Mouse (Mus musculus): ENCODE measurements at regions not wholly inside any gene's neighbourhood (a gene's known extent, or its start where the extent isn't known, plus 50 kb on each side); places are given as distances from the start of the nearest gene placed in this dataset.
A peak's percentile ranks its signal among the peaks of the same experiment; 100 is the strongest.

DNA sequence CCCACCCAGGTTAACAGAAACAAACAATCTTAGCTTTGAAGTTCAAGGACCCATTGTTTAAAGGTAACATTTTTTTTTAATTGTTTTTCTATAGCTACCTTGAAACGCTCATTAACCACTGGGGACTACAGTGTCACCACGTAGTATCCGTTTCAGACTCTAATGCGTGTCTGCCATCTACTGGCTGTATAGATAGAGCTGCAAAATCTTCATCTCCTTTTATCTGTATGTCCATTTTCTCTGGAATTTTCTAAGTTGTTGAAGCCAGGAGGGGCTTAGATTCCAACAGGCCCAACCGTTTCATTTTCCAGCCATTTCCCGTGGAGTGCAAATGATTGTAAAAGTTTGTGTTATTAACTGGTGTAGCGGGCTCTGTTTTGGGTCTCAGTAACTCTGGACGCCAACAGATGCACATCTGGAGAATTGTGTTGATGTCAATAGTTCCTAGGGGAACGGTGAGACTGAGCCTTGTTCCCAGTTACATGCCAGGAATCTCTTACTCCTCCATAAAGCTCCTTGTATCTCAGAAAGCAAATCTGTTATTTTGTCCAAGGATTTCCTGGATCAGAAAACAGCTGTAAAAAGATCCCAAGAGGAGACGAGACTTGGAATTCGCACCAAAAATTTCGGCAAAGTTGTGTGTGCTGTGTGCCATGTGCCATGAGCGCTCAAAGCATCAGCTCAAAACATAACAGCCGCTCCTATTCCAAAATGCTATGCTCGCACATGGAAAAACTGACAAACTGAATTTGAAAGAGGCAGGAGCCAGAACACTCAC is 158.8 kb upstream of the Phyhipl start:
- peak; percentile 20 for DNase-seq (ENCODE audit: low spot score in 2 of 2)

DNA sequence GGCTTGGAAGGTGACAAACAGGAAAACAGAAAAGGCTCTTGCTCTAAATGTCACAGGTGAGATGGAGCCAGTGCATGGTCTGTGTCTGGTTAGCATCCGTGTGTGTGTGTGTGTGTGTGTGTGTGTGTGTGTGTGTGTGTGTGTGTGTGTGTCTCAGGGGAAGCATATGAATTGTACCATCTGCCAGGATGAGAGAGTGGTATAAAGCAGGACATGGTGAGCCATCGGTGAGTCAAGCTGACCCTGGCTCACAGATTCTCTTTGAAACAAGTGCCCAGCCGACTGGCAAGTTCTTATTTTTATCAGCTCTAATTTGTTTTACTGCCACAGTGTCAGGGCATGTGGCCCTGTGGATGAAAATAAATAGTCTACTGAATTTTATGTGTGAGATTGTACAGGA is 153.6 kb upstream of the Phyhipl start:
- no peak for DNase-seq (ENCODE audit: low spot score in 2 of 2)

DNA sequence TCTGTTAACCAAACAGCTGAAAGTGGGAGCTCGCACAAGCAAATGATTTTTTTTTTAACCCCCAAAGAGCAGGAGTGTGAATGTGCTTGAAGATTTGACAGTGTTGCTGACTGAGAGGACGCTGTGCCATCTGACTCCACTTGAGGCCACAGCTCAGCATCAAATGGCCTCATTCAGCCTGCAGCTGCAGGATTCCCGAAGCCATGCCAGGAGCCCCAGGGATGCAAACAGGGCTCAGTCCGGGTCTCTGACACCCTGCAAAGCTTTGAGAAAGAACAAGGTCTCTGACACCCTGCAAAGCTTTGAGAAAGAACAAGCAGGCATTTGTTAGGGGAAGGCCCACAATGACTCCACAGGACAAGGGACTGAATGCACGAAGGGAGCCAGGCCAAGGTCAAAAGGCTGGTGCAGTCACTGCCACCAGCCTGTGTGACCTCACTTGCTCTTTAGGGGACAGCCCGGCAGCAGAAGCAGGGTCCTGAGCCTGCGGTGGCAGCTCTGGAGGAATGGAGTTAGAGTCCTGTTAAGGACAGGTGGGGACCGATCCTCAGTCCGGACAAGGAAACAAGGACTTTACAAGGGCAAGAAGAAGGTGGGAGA is 151.1 kb upstream of the Phyhipl start:
- peak; percentile 26 to 52 for DNase-seq (ENCODE audit: low spot score in 2 of 2)

DNA sequence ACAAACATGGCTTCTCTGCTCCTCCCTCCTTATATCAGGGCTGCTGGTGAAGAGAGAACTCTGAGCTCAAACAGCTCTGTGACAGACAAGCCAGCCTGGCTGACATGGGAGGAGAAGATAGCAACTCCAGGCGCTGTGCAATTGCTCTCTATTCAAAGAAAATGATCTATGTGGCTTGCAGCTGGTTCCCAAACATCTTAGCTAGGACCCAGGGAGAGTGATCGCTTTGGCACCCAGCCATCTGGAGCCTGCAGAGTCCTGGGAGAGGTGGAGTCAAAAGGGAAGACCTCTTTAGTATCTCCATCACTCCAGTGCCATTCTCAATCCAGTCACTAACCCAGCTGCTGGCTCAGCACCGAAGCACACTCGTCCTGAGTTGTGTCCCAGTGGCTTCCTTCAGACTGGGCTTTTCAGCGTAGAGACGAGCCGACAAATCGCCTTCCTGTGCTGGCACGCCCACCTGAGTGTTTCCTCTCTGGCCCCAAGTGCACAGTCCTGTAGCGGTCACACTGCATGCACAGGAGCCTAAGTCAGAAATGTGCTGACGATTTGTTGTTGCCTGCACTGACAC is 145.1 kb upstream of the Phyhipl start:
- peak in 1 of 2 experiments; percentile 4 for DNase-seq (ENCODE audit: low spot score in 2 of 2)

DNA sequence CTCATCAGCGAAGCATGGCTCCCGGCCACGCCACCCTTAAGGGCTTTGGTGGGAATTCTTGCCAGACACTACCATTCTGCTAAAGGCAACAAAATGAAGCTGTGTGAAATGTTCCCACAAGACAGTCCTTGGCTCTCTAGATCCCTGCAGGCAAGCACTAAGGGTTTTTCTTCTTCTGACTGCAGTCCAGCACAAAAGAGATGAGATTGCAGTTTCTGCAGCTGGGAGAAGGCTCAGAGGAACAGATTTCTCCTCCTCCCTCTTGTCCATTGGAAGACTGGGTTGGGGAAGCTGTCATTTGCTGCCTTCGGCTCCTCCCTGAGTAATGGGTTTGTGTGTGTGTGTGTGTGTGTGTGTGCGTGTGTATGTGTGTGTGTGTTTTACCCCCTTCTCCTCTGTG is 144.1 kb upstream of the Phyhipl start:
- peak in 1 of 2 experiments; percentile 38 for DNase-seq (ENCODE audit: low spot score in 2 of 2)

DNA sequence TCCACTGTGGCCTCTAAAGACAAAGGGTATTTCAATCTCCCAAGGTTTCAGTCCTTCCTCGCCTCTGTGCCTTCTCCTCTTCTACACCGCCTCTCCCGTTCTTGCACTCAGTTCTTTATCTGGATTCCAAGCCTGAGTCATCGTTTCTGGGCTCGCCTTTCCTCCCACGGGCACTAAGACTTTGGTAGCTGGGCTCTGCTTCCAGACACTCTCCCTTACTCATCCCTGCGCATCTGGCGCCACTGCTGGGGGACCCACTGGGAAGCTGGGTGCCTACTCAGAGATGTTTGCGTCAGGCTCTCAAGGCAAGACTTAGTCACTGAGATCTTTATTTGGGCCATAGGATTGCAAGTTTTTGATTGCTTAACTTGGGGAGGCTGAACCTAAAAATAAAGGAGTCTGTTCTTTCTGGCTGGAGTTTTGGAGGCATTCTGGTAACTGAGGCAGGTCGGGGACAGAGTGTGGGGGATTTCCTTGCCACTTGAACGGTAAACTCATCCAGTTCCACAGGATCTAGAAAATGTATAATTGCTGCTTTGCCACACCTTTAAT is 143.5 kb upstream of the Phyhipl start:
- peak; percentile 83 to 93 for DNase-seq (ENCODE audit: low spot score in 2 of 2)

DNA sequence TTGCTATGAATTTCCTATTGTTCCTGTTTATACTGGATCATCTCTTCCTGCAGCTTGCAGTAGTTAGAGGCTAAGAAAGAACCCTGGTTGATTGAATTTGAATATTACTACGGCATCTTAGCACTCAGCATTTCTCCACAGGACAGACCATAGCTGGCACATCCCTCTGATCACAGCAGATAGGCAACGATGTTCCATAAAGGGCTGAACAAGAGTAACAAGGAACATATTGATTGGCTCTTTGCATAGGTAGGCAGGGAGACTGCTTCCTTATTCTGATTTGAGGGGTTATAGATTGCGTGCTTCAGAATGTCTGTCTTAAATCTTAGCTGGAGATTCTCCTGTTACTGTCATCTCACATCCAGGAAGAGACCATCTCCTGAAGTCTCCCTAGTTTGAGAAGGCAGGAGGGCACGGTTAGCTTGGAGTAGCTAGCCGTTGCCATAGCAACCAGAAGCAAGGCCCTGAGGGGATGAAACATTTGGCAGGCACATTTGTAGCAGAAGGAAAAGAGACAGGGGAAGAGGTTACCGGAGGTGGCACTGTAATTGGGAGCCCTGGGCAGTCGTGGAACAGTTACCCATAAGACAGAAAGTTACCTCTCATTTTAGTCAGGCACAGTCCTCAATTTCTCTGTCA is 133.2 kb upstream of the Phyhipl start:
- no peak for DNase-seq (ENCODE audit: low spot score in 2 of 2)

DNA sequence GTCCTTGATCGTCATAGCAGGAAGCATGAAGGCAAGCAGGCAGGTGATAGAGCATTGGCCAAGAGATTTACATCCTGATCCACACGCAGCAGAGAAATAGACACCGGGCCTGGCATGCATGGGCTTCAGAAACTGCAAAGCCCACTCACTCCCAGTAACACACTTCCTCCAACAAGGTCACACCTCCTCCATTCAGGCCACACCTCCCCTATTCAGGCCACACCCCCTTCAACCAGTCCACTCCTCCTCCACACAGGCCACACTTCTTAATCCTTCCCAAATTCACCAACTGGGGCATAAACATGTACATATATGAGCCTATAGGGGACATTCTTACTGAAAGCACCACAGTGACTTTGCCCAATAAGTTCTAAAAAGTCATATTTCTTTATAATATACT is 125.3 kb upstream of the Phyhipl start:
- DNase-seq (ENCODE audit: low spot score in 2 of 2) = no peak

DNA sequence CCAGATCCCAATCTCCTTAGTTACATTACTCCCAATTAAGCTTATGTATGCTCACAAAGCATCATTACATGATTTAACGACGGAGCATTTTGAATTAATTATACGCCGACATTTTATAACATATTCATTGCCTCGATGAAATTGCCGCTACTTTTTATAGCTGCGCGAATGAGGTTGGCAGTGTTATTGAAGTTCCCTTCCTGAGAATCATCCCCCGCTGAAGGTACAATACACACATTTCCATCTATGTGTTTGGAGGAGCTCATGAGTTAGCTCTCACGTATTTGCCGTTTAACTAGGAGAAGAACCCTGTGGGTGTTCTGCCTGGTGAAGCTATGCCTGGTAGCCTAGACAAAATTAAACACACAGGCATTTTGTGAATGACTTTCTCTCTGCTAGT is 122.8 kb upstream of the Phyhipl start:
- DNase-seq (ENCODE audit: low spot score in 2 of 2) = no peak

- DNase-seq (ENCODE audit: low spot score in 2 of 2) = no peak
Observed at GRCm38 (mm10) chr10:70774571-70774970, 118.8 kb upstream of the Phyhipl start.

DNA sequence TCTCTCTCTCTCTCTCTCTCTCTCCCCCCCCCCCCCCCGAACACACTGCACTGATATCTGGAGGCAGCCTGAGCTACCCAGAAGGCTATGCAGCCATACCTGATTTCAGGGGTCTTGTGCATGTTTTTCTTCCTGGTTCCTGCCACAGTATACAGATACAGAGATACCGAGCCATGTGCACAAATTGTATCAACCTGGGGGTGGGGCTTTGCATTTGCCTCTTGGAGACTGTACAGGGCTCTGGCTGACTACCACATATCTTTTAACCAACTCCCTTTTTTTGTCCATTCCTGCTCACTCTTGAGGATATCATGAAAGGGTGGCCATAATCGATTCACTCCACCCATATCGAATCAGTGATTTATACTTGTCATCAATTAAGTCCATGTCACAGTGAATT is 118.4 kb upstream of the Phyhipl start:
- no peak for DNase-seq (ENCODE audit: low spot score in 2 of 2)

- no peak for DNase-seq (ENCODE audit: low spot score in 2 of 2)
Observed at GRCm38 (mm10) chr10:70767461-70767860, 111.7 kb upstream of the Phyhipl start.

DNA sequence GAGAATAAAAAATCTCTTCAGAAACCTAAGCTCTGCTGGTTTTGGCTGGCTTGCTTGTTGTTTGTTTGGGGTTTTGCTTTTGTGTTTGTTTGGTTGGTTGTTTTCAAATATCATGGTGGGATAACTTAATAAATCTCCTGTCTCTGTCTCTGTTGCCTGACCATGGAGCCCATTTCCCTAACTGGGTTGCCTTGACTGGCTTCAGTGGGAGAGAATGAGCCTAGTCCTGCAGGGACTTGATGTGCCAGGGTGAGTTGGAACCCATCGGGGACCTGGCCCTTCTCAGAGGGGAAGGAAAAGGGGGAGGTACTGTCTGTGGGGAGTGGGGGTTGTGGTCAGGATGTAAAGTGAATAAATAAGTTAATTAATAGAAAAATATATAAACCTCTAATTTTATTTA is 111.1 kb upstream of the Phyhipl start:
- DNase-seq (ENCODE audit: low spot score in 2 of 2) = no peak

DNA sequence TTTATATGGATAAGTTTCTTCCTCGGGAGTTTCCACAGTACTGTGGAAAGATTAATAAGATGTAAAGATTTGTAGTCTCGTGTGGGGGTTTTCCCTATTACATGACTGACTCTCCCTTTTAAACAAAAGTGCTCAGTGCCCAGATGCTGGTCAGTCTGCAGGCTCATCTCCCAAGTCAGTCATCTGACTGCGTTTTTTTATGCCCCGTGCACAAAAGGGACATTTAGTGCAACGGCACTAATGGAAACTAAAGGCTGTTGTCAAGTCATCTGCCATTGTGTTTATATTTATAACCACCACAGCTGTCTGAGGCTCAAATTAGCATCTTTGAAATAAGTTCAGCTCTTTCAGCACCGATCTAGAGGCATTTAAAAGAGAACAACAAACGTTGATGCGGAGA is 110.7 kb upstream of the Phyhipl start:
- no peak for DNase-seq (ENCODE audit: low spot score in 2 of 2)

- no peak for DNase-seq (ENCODE audit: low spot score in 2 of 2)
Observed at GRCm38 (mm10) chr10:70763206-70763605, 107.4 kb upstream of the Phyhipl start.

- DNase-seq (ENCODE audit: low spot score in 2 of 2) = no peak
Observed at GRCm38 (mm10) chr10:70759686-70760085, 103.9 kb upstream of the Phyhipl start.

DNA sequence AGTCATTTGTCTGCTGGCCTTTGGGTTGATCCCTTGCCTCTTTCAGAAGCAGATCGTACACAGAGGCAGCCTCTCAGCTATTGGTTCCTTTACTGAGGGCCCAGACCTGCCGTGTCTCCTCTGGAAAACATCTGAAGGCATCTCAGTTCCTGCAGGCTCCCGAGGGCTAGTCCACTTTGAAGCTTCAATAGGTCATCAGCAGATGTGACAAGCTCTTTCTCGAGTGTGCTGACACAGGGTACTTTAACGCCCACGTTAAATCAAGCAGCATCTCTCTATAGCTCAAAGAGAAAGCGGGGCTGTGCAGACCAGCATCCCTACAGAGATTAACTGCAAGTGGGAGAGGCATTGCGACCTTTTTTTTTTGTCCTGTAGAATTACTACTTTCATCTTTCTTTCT is 96.0 kb upstream of the Phyhipl start:
- no peak for DNase-seq (ENCODE audit: low spot score in 2 of 2)

GRCm38 (mm10) chr10:70750356-70751145 is 94.8 kb upstream of the Phyhipl start:
- DNase-seq (ENCODE audit: low spot score in 2 of 2) = no peak

GRCm38 (mm10) chr10:70746612-70747011 is 90.8 kb upstream of the Phyhipl start:
- DNase-seq (ENCODE audit: low spot score in 2 of 2) = no peak

DNA sequence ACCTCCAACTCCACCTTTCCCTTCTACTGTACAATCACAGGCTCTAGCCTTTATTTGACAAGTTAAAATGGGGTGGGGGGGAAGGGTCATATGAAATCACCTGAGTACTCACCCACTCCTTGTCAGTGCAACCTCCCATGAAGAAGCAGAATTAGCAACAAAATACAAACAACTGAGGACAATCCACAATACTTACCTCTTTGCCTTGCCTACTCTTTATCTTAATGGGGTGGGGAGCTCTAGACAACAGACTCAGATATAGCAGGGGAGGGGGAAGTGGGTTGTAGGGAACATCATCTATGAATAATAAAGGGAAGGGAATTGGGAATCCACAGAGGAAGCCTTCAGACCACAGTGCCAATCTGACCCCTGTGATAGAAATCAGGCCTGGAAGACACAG is 86.1 kb upstream of the Phyhipl start:
- DNase-seq (ENCODE audit: low spot score in 2 of 2) = no peak

- peak in 1 of 2 experiments; percentile 26 for DNase-seq (ENCODE audit: low spot score in 2 of 2)
Observed at GRCm38 (mm10) chr10:70740095-70740494, 84.3 kb upstream of the Phyhipl start.
